Mouse (Mus musculus) adrenal gland (tissue): ENCODE data around the gene Rgs9.
"Not testable (repeated sequence)": the region's sequence is repeated elsewhere in the genome, so short reads cannot be mapped to it uniquely, and the experiment has no call there.

Experiments used
- intact Hi-C: fragments of 180-260 bp; cut with DNase I; formaldehyde crosslinking; loops from one replicate; pipeline ENCODE4 v1.15.1; 2025

Rgs9 gene

DNA sequence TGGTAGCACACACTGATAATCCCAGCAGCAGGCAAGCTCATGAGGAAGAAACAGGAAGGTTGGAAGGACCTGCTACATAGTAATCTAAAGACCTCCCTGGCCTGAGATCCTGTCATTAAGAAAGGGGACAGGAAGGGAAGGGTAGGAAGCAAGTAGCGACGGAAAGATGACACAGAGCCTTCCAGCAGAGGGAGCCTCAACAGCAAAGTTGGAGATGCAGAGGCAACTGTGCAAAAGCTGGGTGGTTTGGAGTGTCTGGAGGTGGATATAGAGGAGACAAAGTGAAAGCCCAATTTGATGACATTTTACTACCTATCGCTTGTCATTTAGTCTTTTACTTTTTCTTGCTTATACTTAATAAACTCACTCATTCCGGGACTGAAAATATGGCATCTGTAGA is 19.0 kb upstream of the Rgs9 start:
- intact Hi-C loops, result loop anchor here (5.0 to 10.0 kb wide), 2 partner anchors 110 to 268 kb away; partner anchors contain the start of gene Amz2

GRCm38 (mm10) chr11:109311885-109312605 is 14.1 kb upstream of the Rgs9 start:
- intact Hi-C loops, result loop anchor here (10.0 kb wide), 1 partner anchor 273 kb away; no protein-coding TSS in a partner anchor

GRCm38 (mm10) chr11:109305680-109306079 is 7.8 kb upstream of the Rgs9 start:
- intact Hi-C loops, result loop anchor here (5.0 kb wide), 1 partner anchor 58 kb away; no protein-coding TSS in a partner anchor

- intact Hi-C loops, result no loop called here
Observed at GRCm38 (mm10) chr11:109302338-109302737, 4.4 kb upstream of the Rgs9 start.

DNA sequence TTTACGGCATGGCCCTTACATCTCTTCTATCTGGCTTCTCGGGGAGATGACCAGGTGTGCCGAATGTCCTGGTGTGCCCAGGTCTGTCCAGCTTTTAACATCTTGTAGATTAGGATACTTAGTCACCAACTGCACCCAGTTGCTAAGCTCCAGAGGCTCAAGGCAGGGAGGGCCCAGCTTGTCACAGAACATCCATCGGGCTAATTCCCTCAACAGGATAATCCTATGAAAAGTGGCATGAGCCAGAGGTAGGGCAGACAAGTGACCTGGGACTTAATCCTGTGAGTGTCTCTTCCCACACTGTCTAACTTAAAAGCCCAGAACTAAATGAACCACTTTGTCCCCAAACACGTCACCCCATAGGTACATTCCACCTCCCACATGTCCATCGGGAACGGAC is 898 bp downstream of the Rgs9 start:
- intact Hi-C loops, result no loop called here

- intact Hi-C loops, result no loop called here
Observed at GRCm38 (mm10) chr11:109292056-109292455, 5.9 kb downstream of the Rgs9 start.

DNA sequence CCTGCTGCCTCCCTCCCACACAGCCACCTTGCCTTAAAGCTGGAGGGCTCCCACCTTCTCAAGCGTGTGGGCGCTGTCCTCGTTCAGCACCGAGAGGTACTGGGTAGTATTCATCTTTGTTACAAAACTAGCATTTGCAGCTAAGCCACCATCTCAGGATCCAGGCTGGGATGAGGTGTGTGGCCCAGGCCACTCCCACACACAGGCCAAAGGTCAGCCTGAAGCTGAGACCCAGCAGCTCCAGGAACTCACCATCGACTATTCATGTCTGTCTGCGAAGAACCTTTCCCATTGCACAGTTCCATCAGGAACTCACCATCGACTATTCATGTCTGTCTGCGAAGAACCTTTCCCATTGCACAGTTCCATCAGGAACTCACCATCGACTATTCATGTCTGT is 8.6 kb downstream of the Rgs9 start:
- intact Hi-C loops, result not testable (repeated sequence)

DNA sequence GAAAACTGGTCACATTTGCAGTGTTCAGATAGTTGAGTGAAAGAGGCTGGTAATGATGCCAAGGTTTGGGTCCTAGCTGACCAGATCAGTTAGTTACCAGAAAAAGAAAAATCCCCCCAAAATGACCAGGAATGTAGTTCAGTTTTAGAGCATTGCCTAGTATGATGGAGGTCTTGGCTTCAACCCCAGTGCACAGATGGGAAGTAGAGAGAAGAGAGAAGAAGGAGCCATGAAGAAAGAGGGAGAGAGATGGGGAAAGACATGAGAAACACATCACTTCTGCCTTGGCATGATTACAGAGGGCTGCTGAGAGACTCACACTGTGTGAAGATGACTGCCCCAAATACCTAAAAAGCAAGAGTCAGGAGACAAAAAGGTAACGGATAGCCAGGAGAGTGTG is 13.1 kb downstream of the Rgs9 start:
- intact Hi-C loops, result no loop called here

- intact Hi-C loops, result no loop called here
Observed at GRCm38 (mm10) chr11:109278186-109278585, 19.7 kb downstream of the Rgs9 start.

- intact Hi-C loops, result no loop called here
Observed at GRCm38 (mm10) chr11:109271399-109271798, 26.5 kb downstream of the Rgs9 start.

DNA sequence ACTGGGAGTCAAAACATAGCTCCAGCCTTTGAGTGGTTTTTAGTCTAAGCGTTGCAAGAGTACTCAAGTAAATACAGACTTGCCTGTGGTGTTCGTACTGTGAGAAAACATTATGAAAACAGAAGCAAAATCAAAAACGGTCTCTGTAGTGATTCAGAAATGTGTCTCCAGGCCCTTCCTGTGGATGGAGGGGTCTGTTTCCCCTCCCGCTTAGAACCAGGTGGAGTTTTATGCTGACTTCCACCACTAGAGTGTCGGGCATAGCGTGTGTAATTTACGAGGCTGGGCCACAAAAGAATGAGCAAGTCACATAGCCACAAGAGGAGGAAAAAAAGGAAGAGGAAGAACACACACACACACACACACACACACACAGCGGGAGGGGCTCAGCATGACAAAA is 27.6 kb downstream of the Rgs9 start:
- intact Hi-C loops, result no loop called here

DNA sequence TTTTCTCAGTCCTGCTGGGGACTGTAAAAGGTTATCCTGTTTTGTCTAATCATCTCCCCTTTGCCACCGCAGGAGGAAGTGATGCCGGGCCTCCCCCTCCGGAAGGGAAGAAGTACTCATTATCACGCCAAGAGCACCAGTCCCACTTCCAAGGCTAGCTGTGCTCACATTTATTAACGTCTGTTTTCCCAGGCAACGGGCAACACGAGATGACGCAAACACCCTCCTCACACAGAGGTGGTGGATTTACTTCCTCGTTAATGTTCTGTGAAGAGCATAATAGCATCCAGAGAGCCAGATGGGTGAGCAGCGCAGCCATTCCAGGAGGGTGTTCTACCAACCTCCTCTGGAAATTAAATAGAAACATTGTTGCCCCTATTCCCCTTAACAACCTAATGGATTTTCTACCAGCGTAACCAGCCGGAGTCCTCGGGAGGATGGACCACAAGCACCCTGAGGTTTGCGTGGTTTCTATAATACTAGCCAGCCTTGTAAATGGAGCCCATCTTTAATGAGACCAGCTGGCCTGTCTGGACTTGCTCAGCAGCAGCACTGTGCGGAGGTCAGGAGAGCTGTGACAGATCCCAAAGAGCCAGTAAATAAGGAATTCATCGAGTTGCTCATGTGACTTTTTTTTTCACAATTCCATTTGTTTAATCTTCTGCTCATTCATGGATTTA is 28.1 kb downstream of the Rgs9 start:
- intact Hi-C loops, result no loop called here

GRCm38 (mm10) chr11:109269283-109269661 is 28.7 kb downstream of the Rgs9 start:
- intact Hi-C loops, result no loop called here

DNA sequence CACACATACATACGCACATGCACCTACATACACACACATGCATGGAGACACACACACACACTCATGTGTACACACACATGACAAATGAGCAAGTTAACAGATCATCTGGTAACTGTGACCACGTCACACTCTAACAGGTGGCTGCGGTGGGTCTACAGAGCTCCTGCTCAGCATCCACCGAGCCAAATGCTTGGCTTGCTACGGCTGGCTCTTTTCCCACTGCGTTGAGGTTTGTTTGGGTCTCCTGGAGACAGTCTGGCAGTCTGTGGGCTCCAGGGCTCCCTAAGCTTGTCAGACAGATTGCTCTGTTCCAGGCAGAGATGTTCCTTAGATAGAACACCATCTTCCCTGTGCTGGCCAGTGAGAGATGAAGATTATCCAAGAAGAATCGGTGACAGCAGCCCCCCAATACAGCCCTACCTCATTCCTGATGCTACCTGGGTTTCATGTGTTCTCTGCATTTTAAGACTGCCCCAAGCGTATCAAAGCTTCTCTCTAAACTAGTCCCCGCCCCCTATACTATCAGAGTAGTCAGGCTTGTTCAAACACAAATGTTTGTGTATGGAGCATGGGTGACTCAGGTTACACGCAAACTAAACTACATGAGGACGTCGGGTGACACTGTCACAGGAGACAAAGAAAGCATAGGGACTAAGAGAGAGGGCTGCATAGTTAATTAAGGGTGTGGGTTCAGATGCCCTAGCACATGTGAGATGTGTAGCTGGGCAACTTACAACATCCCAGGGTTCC is 31.6 kb downstream of the Rgs9 start:
- intact Hi-C loops, result no loop called here

- intact Hi-C loops, result no loop called here
Observed at GRCm38 (mm10) chr11:109264159-109264768, 33.7 kb downstream of the Rgs9 start.

DNA sequence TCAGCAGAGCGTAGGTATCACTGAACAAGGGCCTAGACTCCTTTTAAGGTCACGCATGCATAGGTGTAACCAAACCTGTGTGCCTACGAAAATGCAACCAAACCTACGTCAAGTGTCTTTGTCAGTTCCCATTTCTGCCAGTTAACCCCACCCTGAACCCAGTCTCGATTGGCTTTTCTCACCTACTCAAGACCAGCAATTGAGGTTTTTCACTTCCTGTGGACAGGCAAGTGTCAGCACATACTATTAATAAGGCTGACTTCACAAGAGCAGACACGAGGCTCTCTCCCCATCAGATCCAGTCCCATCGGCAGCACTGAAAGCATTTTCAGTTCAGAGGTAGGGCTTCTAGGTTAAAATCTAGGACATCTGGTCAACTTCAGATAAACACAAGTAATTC is 37.4 kb downstream of the Rgs9 start:
- intact Hi-C loops, result no loop called here

DNA sequence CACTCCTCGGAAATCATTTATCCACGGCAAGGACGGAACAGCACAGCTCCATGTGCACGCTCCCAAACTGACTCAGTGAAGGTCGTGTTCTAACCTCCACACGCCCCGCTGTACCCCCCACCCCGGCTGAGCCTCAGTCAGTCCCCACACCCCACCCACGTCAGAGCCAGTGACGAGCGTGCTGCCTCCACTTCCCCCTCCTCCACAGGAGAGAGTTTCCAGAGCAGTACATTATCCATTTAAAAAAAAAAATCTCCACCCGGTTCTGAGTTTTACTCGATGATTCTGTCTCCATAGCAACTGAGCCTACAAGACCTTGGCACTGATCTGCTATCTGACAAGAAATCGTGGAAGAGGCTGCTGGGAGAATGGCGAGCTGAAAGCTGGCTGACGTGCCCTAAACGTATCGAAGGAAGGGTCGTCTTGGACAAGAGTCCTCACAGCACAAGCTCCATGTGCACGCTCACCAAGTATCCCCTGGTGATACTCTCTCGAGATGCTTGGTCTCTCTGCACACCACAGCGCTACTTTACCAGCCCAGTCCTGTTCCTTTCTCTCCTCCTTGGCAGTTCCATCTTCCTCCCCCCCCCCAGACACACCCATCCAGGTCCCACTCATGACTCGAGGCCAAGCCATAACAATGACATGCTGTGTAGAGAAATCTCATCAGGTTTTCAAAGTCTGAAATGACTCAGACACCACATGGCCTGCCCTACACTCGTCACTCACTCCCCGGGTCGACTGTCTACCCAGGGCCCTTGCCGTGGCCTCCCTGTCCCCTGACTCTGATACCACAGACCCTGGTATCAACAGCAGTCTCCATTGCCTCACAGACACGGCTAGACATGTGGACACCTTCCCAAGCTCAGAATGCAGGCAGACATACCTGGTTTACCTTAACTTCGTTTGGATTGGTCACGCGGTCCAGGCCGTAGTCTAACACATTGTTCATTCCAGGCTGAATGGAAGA is 38.7 kb downstream of the Rgs9 start:
- intact Hi-C loops, result no loop called here

DNA sequence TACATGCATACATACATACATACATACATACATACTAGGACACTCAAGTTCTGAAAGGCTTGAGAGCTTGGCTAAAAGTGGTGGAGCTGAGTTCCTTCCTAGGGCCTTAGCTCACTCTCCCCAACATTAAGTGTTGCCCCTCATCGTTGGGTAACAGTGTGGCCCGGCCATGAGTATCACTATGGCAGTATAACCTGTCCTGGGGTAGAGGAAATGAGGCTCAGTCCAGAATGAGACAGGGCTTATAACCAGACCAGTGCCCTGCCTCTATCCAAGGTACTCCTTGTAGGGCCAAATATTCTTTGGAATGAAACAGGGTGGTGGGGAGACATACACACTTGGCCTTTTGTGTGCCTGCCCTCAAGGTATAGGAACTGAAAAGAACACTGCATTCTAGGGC is 40.1 kb downstream of the Rgs9 start:
- intact Hi-C loops, result no loop called here

GRCm38 (mm10) chr11:109255022-109255421 is 42.9 kb downstream of the Rgs9 start:
- intact Hi-C loops, result no loop called here

DNA sequence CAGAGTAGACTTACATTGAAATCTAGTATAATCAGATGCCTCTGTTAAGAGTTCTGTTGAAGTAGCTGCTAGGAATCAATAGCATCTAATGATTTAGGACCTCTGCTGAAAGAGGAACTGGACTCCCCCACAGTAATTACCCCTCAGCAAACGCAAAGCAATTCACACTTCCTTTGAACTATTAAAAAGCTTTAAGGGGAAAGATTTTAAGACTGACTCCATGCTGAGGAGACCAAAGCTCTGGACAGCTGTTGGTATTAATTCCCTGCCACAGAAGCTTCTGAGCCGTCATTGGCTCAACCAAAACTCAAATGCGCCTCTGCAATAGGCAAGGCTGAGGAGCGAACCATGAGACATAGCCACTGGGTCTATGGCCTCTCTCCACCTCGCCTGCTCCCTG is 45.4 kb downstream of the Rgs9 start:
- intact Hi-C loops, result no loop called here

GRCm38 (mm10) chr11:109250566-109250965 is 47.4 kb downstream of the Rgs9 start:
- intact Hi-C loops, result no loop called here
